Mouse (Mus musculus): ENCODE data around the gene Stx16.

DNA sequence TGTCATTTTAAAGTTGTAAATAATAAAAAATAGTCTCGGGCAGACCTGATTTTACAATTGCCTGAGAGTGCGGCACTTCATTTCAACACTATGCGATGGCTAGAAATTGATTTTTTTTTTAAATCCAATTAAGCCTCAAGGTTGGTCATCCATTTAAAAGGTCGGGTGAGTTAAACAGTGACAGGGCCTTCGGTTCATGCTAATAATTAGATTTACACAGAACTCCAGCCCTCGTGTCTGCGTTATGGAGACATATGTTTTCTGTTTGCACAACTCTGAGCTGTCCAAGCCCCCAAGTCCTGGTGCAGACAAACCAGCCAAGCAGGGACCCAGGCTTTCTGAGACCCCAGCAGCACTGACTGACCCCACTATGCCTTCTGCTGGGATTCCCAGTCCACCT, 26.3 kb downstream of the Stx16 start:
- TF ChIP-seq CTCF (IDR thresholded peaks at IDR 0.05; ENCODE audit: low read depth) (no peak), EP300 (IDR thresholded peaks at IDR 0.05; ENCODE audit: low read depth) (no peak)
